Mouse (Mus musculus) mouse embryonic stem cell (cell line): ENCODE measurements around the gene Ghdc.

Experiments used
- in situ Hi-C, 2 experiments: fragments of 300-500 bp; cut with MboI; formaldehyde crosslinking; loops; 1 replicate in 1 of 2; 3 replicates in 1 of 2; pipeline ENCODE4 v1.14.3; 2019 to 2020; ENCODE audit warnings: low sequenced_read_pairs in 2 of 2, low pct_unique_long_range_greater_than_20kb in 1 of 2, mixed read lengths in 1 of 2; ENCODE audit not compliant: unreplicated experiment in 1 of 2

The Ghdc gene

DNA sequence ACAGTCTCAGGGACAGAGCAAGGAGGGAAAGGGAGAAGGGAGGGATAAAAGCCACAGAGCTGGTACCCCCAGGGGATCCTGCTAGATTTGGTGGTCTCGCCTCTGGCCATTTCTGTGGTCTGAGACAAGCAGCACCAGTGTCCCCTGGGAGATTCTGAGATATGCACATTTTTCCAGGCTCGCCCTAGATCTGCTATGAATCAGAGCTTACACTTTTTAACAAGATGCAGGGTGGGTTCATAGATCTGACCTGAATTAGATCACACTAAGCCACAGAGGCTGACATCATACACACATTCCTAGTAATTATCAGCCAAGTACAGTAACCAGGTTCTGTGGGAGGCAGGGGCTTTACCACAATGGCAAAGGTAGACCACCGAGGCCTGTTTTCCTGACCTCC is 18.9 kb upstream of the Ghdc start:
- in situ Hi-C loops: no loop called here

DNA sequence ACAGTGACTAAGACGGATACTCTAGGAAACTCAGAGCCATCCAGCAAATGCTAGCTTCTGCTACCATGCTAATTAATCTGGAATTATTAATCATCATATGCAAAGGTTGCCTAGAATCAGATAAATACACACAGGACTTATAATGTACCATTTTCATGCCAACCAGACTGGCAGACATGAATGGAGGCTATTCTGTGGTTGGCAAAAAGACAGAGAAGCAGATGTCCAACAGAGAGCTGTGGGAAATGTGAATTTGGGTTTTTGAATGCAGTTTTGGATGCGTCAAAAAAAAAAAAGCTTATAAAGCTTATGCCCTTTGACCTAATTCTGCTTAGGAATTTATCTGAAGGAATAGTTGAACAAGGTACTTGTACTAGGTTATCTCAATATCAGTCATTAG is 15.0 kb upstream of the Ghdc start:
- in situ Hi-C loops: no loop called here

DNA sequence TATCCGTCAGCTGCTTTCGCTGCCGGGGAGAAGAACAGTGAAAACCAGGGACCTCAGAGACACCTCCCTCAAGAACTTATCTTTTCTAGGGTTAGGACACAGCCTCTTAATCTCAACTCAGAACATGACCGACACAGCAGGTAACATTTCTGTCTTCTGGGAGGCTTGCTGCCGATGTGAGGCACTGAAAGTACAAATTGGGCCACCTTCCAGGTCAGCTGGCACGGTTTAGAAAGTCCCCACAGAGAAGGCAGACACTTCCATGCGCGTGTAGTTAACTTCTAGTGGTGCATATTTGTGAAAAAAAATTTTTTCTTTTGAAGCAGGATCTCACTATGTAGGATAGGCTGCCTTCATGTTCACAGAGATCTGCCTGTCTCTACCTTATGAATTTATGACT is 13.5 kb upstream of the Ghdc start:
- in situ Hi-C loops: no loop called here

GRCm38 (mm10) chr11:100782568-100782967 is 11.8 kb upstream of the Ghdc start:
- in situ Hi-C loops: no loop called here

DNA sequence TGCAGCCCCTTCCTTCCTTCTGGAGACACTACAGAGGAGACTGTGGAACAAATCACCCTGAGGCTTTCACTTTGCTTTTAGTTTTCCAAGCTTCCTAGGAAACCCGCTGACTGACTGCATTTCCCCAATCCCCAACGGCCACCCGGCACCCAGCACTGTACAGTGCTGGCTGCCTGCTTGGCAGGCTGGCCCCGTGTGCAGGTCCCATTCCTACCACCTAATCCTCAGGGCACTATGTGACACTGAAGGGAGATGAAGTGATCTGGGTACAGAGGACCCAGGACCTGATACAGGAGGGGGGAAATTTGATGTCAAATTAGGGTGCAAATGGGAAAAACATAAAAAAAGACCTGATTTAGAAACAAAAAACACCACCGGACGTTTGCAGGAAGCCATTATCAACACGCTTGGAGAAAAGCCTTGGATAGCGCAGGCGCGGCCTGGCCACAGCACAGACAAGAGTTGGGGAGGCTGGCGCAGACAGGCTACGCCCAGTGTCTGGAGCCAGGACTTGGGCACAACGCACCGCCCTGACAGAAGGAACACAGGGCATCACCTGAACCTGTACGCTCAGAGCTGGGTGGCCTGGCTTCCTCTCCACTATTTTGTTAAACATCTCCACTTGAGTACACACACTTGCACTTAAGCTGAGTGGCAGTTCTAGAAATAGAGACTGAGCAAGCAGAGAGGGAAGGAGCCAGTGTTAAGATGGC is 11.2 kb upstream of the Ghdc start:
- in situ Hi-C loops: no loop called here

DNA sequence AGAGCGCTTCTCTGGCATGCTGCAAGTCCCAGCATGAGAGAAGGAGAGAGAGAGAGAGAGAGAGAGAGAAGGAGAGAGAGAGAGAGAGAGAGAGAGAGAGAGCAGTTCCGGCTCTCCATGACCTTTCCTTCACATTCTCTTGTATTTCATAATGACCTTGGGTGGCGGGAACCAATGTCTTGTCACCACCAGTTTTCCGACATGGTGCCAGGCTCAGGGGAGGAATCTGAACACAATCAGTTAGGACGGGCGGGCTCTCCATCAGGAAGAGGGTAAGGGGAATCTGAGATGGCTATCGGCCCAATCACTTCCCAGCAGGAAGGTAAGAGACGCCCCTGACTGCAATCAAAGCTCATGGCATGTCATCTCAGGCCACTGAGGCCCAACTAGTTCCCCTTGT is 9.5 kb upstream of the Ghdc start:
- in situ Hi-C loops: no loop called here

- in situ Hi-C loops: no loop called here
Measured at GRCm38 (mm10) chr11:100778069-100778468, 7.3 kb upstream of the Ghdc start.

GRCm38 (mm10) chr11:100775921-100776320 is 5.2 kb upstream of the Ghdc start:
- in situ Hi-C loops: no loop called here

GRCm38 (mm10) chr11:100774261-100774660 is 3.5 kb upstream of the Ghdc start:
- in situ Hi-C loops: no loop called here

DNA sequence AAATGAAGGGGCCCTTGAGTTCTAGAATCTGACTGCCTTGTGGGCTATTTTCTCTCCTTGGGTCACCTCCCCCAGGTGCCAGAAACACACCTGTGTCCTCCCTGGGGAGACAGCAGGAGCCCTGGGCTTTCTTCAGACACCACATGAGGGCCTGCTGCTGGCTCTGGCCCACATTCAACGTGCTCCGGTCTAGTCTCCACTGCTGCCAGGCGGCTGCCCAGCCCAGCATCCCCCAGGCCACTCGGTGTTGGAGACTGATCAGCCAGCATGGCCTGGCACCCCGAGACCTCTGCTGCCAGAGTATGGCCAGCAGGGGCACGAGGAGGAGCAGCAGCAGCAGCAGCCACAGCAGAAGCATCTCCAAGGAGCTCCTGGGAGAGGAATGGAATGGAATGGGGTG is 777 bp downstream of the Ghdc start:
- in situ Hi-C loops: no loop called here

DNA sequence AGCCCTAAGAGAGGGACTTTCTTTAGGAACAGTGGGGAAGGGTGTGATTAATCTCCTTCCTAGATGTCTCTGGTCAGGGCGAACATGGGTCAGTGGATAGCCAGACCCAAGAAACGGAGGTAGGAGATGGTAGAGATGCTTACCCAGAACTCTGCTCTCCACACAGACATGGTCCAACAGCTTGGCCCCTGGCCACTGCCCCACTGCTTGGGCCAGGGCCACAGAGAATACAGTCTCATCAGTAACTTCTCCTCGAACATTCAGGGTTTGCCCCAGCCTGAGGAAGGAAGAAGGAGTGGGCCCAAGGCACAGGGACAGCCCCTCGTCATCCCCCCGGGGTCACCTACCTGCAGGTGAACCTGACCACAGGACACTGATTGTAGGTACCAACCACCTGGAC is 2.9 kb downstream of the Ghdc start:
- in situ Hi-C loops: no loop called here

GRCm38 (mm10) chr11:100766726-100767125 is 4.0 kb downstream of the Ghdc start:
- in situ Hi-C loops: no loop called here

DNA sequence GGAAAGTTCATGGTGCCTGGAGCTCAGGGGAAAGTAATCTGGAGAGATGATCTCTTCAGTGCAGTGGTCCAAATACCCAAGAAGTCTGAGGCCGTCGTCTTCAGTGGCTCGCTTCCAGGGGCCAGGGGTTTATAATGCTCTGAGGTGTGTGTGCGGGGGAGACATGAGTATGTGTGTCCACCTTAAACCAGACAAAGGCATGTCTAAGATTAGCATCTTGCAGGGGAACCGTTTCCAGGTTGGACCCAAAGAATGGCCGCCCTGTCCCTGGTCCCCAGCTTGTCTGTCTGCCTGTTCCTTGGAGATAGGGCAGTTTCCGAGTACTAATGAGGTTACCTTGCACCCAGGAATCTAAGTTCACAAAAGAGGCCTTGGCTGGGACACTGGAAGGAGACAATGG is 7.9 kb downstream of the Ghdc start, which contains the start of gene Hcrt:
Gene Hcrt, minus strand, starts transcription at position 101 of the 400 bp plus-strand sequence.
- in situ Hi-C loops: no loop called here

- in situ Hi-C loops: no loop called here
Measured at GRCm38 (mm10) chr11:100761547-100762045, 9.2 kb downstream of the Ghdc start.

GRCm38 (mm10) chr11:100759611-100760233 is 11.0 kb downstream of the Ghdc start, which contains the start of gene Kcnh4:
Gene Kcnh4 (minus strand): TSS chr11:100759942.
- in situ Hi-C loops: no loop called here

- in situ Hi-C loops: no loop called here
Measured at GRCm38 (mm10) chr11:100758707-100759610, 11.8 kb downstream of the Ghdc start.

- in situ Hi-C loops: no loop called here
Measured at GRCm38 (mm10) chr11:100757566-100757965, 13.2 kb downstream of the Ghdc start.

- in situ Hi-C loops: no loop called here
Measured at GRCm38 (mm10) chr11:100756476-100756875, 14.3 kb downstream of the Ghdc start.

- in situ Hi-C loops: no loop called here
Measured at GRCm38 (mm10) chr11:100754693-100755057, 16.1 kb downstream of the Ghdc start.
